Mouse (Mus musculus): ENCODE results near the gene Nutm1. TPM values are rescaled to one million over a fixed set of nuclear protein-coding genes. Genes with fewer than 3 reads are reported as not detected.

The Nutm1 gene
- 0.14 TPM for polyA plus RNA-seq (2014; fragmentation: Illumina TruSeq; extraction: RNeasy Lipid Tissue Mini Kit (QIAGEN cat#74804))

GRCm38 (mm10) chr2:112259241-112259962, at the start of gene Nutm1:
Gene Nutm1 (minus strand): TSS chr2:112259291.

DNA sequence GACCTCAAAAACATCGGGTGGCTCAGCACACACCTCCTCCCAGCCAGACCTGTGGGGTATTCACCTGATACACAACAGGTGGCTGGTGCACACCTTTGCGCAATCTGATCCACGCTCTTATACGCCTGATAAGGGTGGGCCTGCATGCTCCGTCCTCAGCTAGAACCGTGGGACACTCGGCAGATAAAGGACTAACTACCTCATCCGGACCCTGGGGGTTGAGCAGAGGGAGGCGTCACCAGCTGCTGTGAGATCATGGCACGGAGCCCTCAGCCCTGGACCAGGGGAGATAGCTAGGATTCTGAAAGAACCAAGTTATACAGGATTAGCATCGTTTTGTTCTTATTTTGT, 7.1 kb upstream of the Nutm1 start, which contains the start of gene Gm21985:
Gene Gm21985, plus strand, starts transcription at position 73 of the 351 bp plus-strand sequence.

GRCm38 (mm10) chr2:112265448-112266241, 6.6 kb upstream of the Nutm1 start, which contains the start of gene Slc12a6:
Gene Slc12a6 (plus strand): TSS chr2:112265825.

DNA sequence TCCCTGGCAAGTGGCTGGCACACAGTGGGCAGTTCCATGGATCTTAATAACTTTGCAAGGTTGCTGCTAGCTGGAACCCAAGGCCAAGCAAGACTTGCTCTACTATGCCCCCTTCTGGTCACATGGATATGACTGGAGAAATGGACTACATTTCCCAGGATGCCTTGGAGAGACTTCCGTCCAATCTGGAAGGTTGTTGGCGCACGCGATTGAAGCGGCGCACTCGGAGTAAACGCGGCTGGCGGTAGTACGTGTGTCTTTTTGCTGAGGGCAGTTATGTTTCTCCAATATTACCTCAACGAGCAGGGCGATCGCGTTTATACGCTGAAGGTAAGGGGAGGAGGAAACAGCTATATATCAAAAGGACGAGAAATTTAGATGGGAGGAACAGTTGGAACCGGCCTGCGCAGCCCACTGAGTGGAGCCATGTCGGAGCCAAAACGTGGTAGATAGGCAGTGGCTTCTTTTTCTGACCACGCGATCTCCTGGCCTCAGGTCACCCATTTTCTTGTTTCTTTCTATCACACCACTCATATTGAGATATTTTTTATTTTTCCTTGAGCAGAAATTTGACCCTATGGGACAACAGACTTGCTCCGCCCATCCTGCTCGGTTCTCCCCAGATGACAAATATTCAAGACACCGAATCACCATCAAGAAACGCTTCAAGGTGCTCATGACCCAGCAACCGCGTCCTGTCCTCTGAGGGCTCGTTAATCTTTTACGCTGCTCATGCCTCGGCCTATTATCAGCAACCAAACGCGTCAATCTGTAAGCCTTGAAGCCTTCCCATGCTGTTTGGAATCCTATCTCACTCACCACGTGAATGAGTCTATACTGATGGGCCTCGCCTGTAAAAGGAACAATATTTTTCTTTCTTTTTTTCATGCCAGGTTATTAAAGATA, 2.9 kb upstream of the Nutm1 start, which contains the start of gene Nop10:
Gene Nop10, plus strand, starts transcription at position 179 of the 906 bp plus-strand sequence.

DNA sequence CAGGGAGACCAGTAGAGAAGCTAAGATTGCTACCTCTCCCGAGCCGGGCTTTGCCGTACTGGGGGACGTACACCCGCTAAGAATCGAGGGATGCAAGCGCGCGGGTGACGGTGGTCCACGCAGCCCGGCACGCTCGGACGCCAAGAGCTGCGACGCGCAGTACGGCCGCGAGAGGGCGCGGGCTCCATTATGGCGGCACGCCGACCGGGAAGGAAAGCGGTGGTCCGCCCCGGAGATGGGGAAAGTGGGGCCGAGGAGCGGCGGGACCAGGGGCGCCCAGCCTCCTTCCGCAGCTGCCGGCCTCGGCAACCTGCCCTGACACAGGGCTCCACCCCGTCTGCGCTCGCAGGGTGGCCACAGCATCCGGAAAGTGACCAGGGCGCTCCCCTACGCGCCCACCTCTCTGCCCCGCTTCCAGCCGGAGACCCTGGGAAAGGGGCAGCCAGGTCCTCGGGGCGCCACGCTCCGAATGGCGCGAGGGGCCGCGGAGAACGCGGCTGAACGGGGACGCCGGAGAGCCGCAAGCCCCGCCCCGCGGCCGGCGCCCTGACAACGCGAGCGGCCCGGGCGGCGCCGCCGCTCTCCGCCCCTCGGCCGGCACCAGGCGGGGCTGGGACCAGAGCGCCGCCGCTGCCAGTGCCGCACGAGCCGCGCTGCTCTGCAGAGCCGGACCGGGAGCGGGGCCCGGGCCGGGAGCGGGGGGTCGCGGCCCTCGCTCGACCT, 19.7 kb downstream of the Nutm1 start, which contains the start of gene Lpcat4:
Gene Lpcat4, plus strand, starts transcription at position 257 of the 723 bp plus-strand sequence.

Other genes with a start within 250 kb of the Nutm1 start
- gene Olfr1310, start 246.6 kb downstream of the Nutm1 start, polyA plus RNA-seq (2014; fragmentation: Illumina TruSeq; extraction: RNeasy Lipid Tissue Mini Kit (QIAGEN cat#74804)), result not detected
- not detected for gene Olfr1311, start 234.9 kb downstream of the Nutm1 start, polyA plus RNA-seq (2014; fragmentation: Illumina TruSeq; extraction: RNeasy Lipid Tissue Mini Kit (QIAGEN cat#74804))
- not detected for gene Olfr1312, start 209.1 kb downstream of the Nutm1 start, polyA plus RNA-seq (2014; fragmentation: Illumina TruSeq; extraction: RNeasy Lipid Tissue Mini Kit (QIAGEN cat#74804))
- gene Olfr1313, start 181.4 kb downstream of the Nutm1 start, polyA plus RNA-seq (2014; fragmentation: Illumina TruSeq; extraction: RNeasy Lipid Tissue Mini Kit (QIAGEN cat#74804)), result not detected
- not detected for gene Olfr1314, start 162.5 kb downstream of the Nutm1 start, polyA plus RNA-seq (2014; fragmentation: Illumina TruSeq; extraction: RNeasy Lipid Tissue Mini Kit (QIAGEN cat#74804))
- gene Olfr1315-ps1, start 143.9 kb downstream of the Nutm1 start, polyA plus RNA-seq (2014; fragmentation: Illumina TruSeq; extraction: RNeasy Lipid Tissue Mini Kit (QIAGEN cat#74804)), result not detected
- not detected for gene Olfr1316, start 124.3 kb downstream of the Nutm1 start, polyA plus RNA-seq (2014; fragmentation: Illumina TruSeq; extraction: RNeasy Lipid Tissue Mini Kit (QIAGEN cat#74804))
- not detected for gene Olfr1317, start 119.0 kb downstream of the Nutm1 start, polyA plus RNA-seq (2014; fragmentation: Illumina TruSeq; extraction: RNeasy Lipid Tissue Mini Kit (QIAGEN cat#74804))
- gene Olfr1318, start 105.1 kb downstream of the Nutm1 start, polyA plus RNA-seq (2014; fragmentation: Illumina TruSeq; extraction: RNeasy Lipid Tissue Mini Kit (QIAGEN cat#74804)), result not detected
- not detected for gene Lpcat4, start 19.8 kb downstream of the Nutm1 start, polyA plus RNA-seq (2014; fragmentation: Illumina TruSeq; extraction: RNeasy Lipid Tissue Mini Kit (QIAGEN cat#74804))
- 33.2 TPM for gene Nop10, start 2.6 kb upstream of the Nutm1 start, polyA plus RNA-seq (2014; fragmentation: Illumina TruSeq; extraction: RNeasy Lipid Tissue Mini Kit (QIAGEN cat#74804))
- 93.0 TPM for gene Slc12a6, start 6.5 kb upstream of the Nutm1 start, polyA plus RNA-seq (2014; fragmentation: Illumina TruSeq; extraction: RNeasy Lipid Tissue Mini Kit (QIAGEN cat#74804))
- 2.7 TPM for gene Gm21985, start 7.0 kb upstream of the Nutm1 start, polyA plus RNA-seq (2014; fragmentation: Illumina TruSeq; extraction: RNeasy Lipid Tissue Mini Kit (QIAGEN cat#74804))
- 68.4 TPM for gene Emc4, start 108.7 kb upstream of the Nutm1 start, polyA plus RNA-seq (2014; fragmentation: Illumina TruSeq; extraction: RNeasy Lipid Tissue Mini Kit (QIAGEN cat#74804))
- 91.2 TPM for gene Katnbl1, start 119.9 kb upstream of the Nutm1 start, polyA plus RNA-seq (2014; fragmentation: Illumina TruSeq; extraction: RNeasy Lipid Tissue Mini Kit (QIAGEN cat#74804))
- 52.8 TPM for gene Emc7, start 195.7 kb upstream of the Nutm1 start, polyA plus RNA-seq (2014; fragmentation: Illumina TruSeq; extraction: RNeasy Lipid Tissue Mini Kit (QIAGEN cat#74804))
- not detected for gene Chrm5, start 221.5 kb upstream of the Nutm1 start, polyA plus RNA-seq (2014; fragmentation: Illumina TruSeq; extraction: RNeasy Lipid Tissue Mini Kit (QIAGEN cat#74804))
- 9.8 TPM for gene Aven, start 233.7 kb upstream of the Nutm1 start, polyA plus RNA-seq (2014; fragmentation: Illumina TruSeq; extraction: RNeasy Lipid Tissue Mini Kit (QIAGEN cat#74804))